Mouse (Mus musculus) bone marrow, adult 2 months (tissue): Measurements from ENCODE around the gene Rangap1.

Source experiments
- CTCF ChIP-seq: fragments of 200-500 bp; IDR thresholded peaks from 2 replicates; pipeline ENCODE4 v1.5.1; 2011; ENCODE audit warnings: low read length, control low read depth; ENCODE audit not compliant: control insufficient read depth, insufficient read depth
- POLR2A ChIP-seq: fragments of 200-500 bp; IDR thresholded peaks from 2 replicates; pipeline ENCODE4 v1.6.1; 2011; ENCODE audit warnings: low read depth, mild to moderate bottlenecking, control low read depth, low read length, borderline replicate concordance; ENCODE audit not compliant: control insufficient read depth

DNA sequence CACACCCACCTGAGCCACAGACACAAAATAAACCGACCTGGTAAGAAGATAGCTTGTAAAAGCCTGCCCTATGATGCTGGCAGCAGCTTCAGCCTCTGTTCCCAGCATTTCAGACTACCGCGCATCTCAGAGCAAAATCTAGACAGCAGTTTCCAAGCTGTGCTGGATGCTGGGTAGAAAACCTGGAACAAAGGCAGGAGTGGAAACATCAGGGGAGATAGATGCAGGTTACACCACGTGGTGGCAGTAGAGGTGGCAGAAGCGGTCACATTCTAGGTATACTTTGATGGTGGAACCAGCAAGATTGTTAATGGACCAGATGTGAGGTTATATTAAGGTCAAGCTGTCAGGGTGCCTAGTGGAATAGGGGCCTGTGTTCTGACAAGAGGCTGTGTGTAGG, 39.4 kb upstream of the Rangap1 start:
- TF ChIP-seq POLR2A (no peak), CTCF (peak; percentile 3; the same call in 1 of the 2 replicates)
